In genomic region chr8:123516596-123516995, GRCm38 (mm10) we compare ENCODE assay signal across 24 mouse cellular contexts. TPM values are rescaled to one million over a fixed set of nuclear protein-coding genes. Genes with fewer than 3 reads are reported as not detected.
A peak's percentile ranks its signal among the peaks of the same experiment; 100 is the strongest.
DNase-seq lines count a peak whose midpoint lies in the region; ATAC-seq and TF ChIP-seq lines count a peak whose summit lies in the region.
"Had no signal": no experiment of that assay in that cellular context is flagged by ENCODE, and none has a peak within 500 bp of the region (broad histone marks: within the 10 kb centered on the region; RNA-seq: fewer than 3 reads in every experiment).

No protein-coding gene starts in this region.

- WGBS in hindbrain, postnatal 0 days, result 29% methylated on average over 2 of the region's 2 CpGs
- WGBS in hindbrain, embryonic 14.5 days, result 22% methylated on average over 2 of the region's 2 CpGs

- 0 out of 2 replicates have a peak overlapping the region, but pooled peaks have one; percentile 71 for H3K27ac ChIP-seq in hindbrain, postnatal 0 days
- no peak overlapping the region for H3K27ac ChIP-seq in hindbrain, embryonic 14.5 days
- H3K27ac ChIP-seq: embryonic facial prominence, embryonic 13.5 days; limb, embryonic 12.5 days; liver, embryonic 13.5 days; lung, embryonic 15.5 days had no signal

- no peak overlapping the region for H3K4me2 ChIP-seq in hindbrain, postnatal 0 days (ENCODE audit: low read depth, low read length)
- H3K4me2 ChIP-seq in hindbrain, embryonic 14.5 days (replicated peaks), result no peak overlapping the region
- H3K4me2 ChIP-seq: heart, embryonic 11.5 days; liver, embryonic 13.5 days; lung, embryonic 15.5 days had no signal

- no peaks in the 10 kb centered on the region for H3K9me3 ChIP-seq in hindbrain, postnatal 0 days (ENCODE audit: low read length)
- H3K9me3 ChIP-seq in hindbrain, embryonic 14.5 days (ENCODE audit: control insufficient read depth, low read length), result no peaks in the 10 kb centered on the region
- H3K9me3 ChIP-seq: embryonic facial prominence, embryonic 13.5 days; limb, embryonic 12.5 days; liver, embryonic 13.5 days; lung, embryonic 15.5 days; midbrain, embryonic 12.5 days; neural tube, embryonic 15.5 days had no signal

- H3K27me3 ChIP-seq in hindbrain, postnatal 0 days (ENCODE audit: insufficient read depth, low read length), result no peaks in the 10 kb centered on the region
- no peaks in the 10 kb centered on the region for H3K27me3 ChIP-seq in hindbrain, embryonic 14.5 days (ENCODE audit: control insufficient read depth, insufficient read depth, low read length)

- DNase-seq in hindbrain, postnatal 0 days (ENCODE audit: low spot score), result peak; percentile 55
- no peak for DNase-seq in hindbrain, embryonic 14.5 days (ENCODE audit: low spot score)
- peak; percentile 90 for DNase-seq in Muller cell, postnatal 12 days (ENCODE audit: inconsistent ontology term)
- peak; percentile 85 for DNase-seq in adrenal gland, adult 8-10 months
- peak; percentile 76 for DNase-seq in testis, postnatal 10 days (ENCODE audit: low spot score)
- DNase-seq in embryo, embryonic 10.5 days (ENCODE audit: low spot score), result no peak
- DNase-seq in frontal cortex, postnatal 36 days (ENCODE audit: low spot score in 2 of 2), result no peak
- no peak for DNase-seq in layer of hippocampus, postnatal 36 days
- DNase-seq: heart, postnatal 10 days; kidney, adult 9 months; kidney, postnatal 25 days; liver, embryonic 13.5 days; right cerebral cortex, postnatal 25 days had no signal

- no peak overlapping the region for H3K4me3 ChIP-seq in hindbrain, postnatal 0 days (ENCODE audit: low read length)
- H3K4me3 ChIP-seq in hindbrain, embryonic 14.5 days (replicated peaks; ENCODE audit: low read length), result no peak overlapping the region
- H3K4me3 ChIP-seq: embryonic facial prominence, embryonic 13.5 days; limb, embryonic 12.5 days; liver, embryonic 13.5 days; lung, embryonic 15.5 days; midbrain, embryonic 12.5 days; myocyte had no signal

- no peak for ATAC-seq in hindbrain, postnatal 0 days
- ATAC-seq in hindbrain, embryonic 14.5 days (ENCODE audit: low FRiP score), result no peak
- ATAC-seq: forebrain, embryonic 16.5 days; inflammation-experienced regulatory T-cells, adult 6 months had no signal

- H3K9ac ChIP-seq in hindbrain, postnatal 0 days (replicated peaks; ENCODE audit: low read length), result no peak overlapping the region
- no peak overlapping the region for H3K9ac ChIP-seq in hindbrain, embryonic 14.5 days
- H3K9ac ChIP-seq: embryonic facial prominence, embryonic 13.5 days; limb, embryonic 12.5 days; liver, embryonic 13.5 days; lung, embryonic 15.5 days; midbrain, embryonic 12.5 days had no signal

- H3K4me1 ChIP-seq in hindbrain, postnatal 0 days (ENCODE audit: insufficient read depth, low read length), result peaks cover 21% of the 10 kb centered on the region
- peaks cover 29% of the 10 kb centered on the region for H3K4me1 ChIP-seq in hindbrain, embryonic 14.5 days (replicated peaks; ENCODE audit: control insufficient read depth, insufficient read depth, low read length)

- no peak for TF ChIP-seq CTCF in hindbrain, postnatal 0 days (IDR thresholded peaks at IDR 0.05; ENCODE audit: low read depth)

- peaks cover 3% of the 10 kb centered on the region; the same call in 1 of the 2 replicates for H3K36me3 ChIP-seq in hindbrain, postnatal 0 days (ENCODE audit: insufficient read depth, low read length)
- H3K36me3 ChIP-seq in hindbrain, embryonic 14.5 days (replicated peaks; ENCODE audit: control insufficient read depth, insufficient read depth), result peaks cover 16% of the 10 kb centered on the region; the same call in 1 of the 2 replicates

RNA-seq across cellular contexts. Expression of gene Dbndd1, which starts 1.3 kb away (rescaled TPM):
- total RNA-seq in hindbrain, postnatal 0 days (2014; rRNA removed), result 76.0 and 95.7 TPM in 2 replicates
- 51.1 and 54.2 TPM in 2 replicates for polyA plus RNA-seq in hindbrain, postnatal 0 days (2015; fragmentation: Nextera tagmentation; extraction: Ambion mirVana)
- 91.3 and 92.0 TPM in 2 replicates for polyA plus RNA-seq in hindbrain, embryonic 14.5 days (2014; fragmentation: Nextera tagmentation; extraction: Ambion mirVana)
- 1 to 10 TPM in 1 of 4 experiments, under 1 TPM in 3; 0.21 to 1.2 (median 0.59) TPM for total RNA-seq in adrenal gland, adult 8-10 months (2022)
- 10 to 100 TPM; 10.9 to 11.0 TPM for total RNA-seq in layer of hippocampus, postnatal 36 days (2021)
- total RNA-seq: gastrocnemius, adult 18-20 months; heart, postnatal 10 days had no signal
- polyA plus RNA-seq: spleen, adult 2 months had no signal

RNA-seq across cellular contexts. Expression of gene Gas8, which starts 2.0 kb away (rescaled TPM):
- 16.3 TPM in 2 replicates for total RNA-seq in hindbrain, postnatal 0 days (2014; rRNA removed)
- 36.4 and 36.8 TPM in 2 replicates for polyA plus RNA-seq in hindbrain, postnatal 0 days (2015; fragmentation: Nextera tagmentation; extraction: Ambion mirVana)
- 37.5 and 38.8 TPM in 2 replicates for polyA plus RNA-seq in hindbrain, embryonic 14.5 days (2014; fragmentation: Nextera tagmentation; extraction: Ambion mirVana)
- 10 to 100 TPM; 10.7 to 26.2 (median 15.4) TPM for total RNA-seq in adrenal gland, adult 8-10 months (2022)
- total RNA-seq in layer of hippocampus, postnatal 36 days (2021), result 10 to 100 TPM; 25.8 to 27.5 TPM

RNA-seq across cellular contexts. Expression of gene Afg3l1, which starts 38.9 kb away (rescaled TPM):
- total RNA-seq in hindbrain, postnatal 0 days (2014; rRNA removed), result 16.6 and 26.7 TPM in 2 replicates
- polyA plus RNA-seq in hindbrain, postnatal 0 days (2015; fragmentation: Nextera tagmentation; extraction: Ambion mirVana), result 45.6 and 49.6 TPM in 2 replicates
- polyA plus RNA-seq in hindbrain, embryonic 14.5 days (2014; fragmentation: Nextera tagmentation; extraction: Ambion mirVana), result 31.6 and 36.5 TPM in 2 replicates
- total RNA-seq in adrenal gland, adult 8-10 months (2022), result 10 to 100 TPM; 69.7 to 99.4 (median 85.1) TPM
- total RNA-seq in layer of hippocampus, postnatal 36 days (2021), result 10 to 100 TPM; 24.7 to 27.9 TPM

Comparison
In these comparisons a context has a peak if more than half of its experiments do, and no peak if none do; other contexts are left out.
1. DNase-seq: peak in hindbrain, postnatal 0 days (single experiment), Muller cell, postnatal 12 days (single experiment), adrenal gland, adult 8-10 months (single experiment) and testis, postnatal 10 days (single experiment); none in hindbrain, embryonic 14.5 days (single experiment), embryo, embryonic 10.5 days (single experiment), frontal cortex, postnatal 36 days (0 of 2) and layer of hippocampus, postnatal 36 days (0 of 2).
2. RNA of gene Dbndd1, which starts 1.3 kb away (total RNA-seq): 76.0 to 95.7 TPM in hindbrain, postnatal 0 days and 10.9 to 11.0 TPM in layer of hippocampus, postnatal 36 days; 0.21 to 1.2 TPM in adrenal gland, adult 8-10 months; every median in the first group is over 4 times any median in the second.